Mouse (Mus musculus): Measurements from ENCODE around the gene Gbf1.

Gene Gbf1

DNA sequence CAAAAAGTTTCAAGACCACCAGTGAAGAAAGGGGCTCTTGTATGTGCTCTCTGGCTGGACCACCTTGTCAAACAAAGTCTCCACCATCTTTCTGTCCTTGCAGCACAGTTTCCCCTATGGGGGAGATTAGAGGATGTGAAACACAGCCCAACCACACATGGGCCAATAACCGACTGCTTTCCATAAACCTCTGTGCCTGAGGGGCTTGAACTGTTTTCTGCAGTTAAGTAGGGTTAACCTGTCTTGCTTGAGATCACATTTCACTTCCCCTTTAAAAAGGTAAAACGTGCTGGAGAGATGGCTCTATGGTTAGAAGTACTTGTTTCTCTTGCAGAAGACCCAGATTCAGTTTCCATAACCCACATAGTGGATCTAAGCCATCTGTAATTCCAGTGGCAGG is 87.9 kb downstream of the Gbf1 start:
- ChIA-PET POLR2A (interaction anchor here in 2 of 4 experiments (1.1 to 1.3 kb wide), 2 partner anchors 9 to 88 kb away, joined by 3 read pairs; partner anchors contain the start of gene Gbf1 (in 1 of the 2)), CTCF (no interaction called here)

DNA sequence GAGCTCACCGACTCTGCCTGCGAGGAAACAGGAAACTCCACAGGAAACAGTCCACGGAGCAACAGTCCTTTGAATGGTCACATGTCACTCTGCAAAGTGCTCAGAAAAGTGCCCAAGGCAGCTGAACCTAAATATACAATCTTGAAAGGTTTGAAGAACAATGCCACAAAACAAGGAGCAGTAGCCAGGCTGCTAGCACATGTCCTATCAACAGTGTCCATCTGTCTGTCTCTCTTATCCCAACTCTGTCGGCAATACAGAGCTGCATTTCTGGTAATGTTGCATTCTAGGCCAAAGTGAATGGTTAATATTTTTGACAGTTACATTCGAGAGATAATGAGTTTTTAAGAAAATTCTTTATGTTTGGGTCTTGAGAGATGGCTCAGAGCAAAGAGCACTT is 90.1 kb downstream of the Gbf1 start:
- ChIA-PET CTCF (interaction anchor here in 3 of 4 experiments (0.6 to 1.1 kb wide), 4 partner anchors 12 to 429 kb away, joined by 3 to 11 read pairs (median 6); no protein-coding TSS in a partner anchor), POLR2A (interaction anchor here in 2 of 4 experiments (0.6 to 1.2 kb wide), 4 partner anchors 14 to 416 kb away, joined by 3 to 5 read pairs (median 3); no protein-coding TSS in a partner anchor)

DNA sequence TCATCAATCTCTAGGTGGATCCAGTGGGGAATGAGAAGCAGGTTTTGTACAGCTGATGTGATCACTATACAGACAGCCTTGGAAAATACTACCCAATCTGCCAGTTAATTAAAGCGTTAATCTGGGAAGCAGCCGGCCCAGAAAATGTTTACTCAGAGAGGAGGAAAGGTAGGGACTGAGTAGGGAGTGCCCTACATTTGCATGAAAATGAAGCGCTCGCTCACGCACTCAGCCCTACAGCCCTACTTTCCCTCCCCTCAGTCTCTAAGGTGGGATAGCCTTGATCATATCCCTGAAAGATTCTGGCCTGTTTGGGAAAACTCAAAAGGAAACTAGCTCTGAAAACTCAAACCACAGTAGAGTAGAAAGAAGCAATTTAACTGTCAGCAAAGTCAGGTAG is 92.3 kb downstream of the Gbf1 start:
- POLR2A ChIA-PET, result interaction anchor here in 1 of 4 experiments (1.0 to 1.1 kb wide), 2 partner anchors 9 to 158 kb away, joined by 3 read pairs; no protein-coding TSS in a partner anchor
- CTCF ChIA-PET, result interaction anchor here in 2 of 4 experiments (1.0 to 1.6 kb wide), 2 partner anchors 10 to 11 kb away, joined by 3 read pairs; no protein-coding TSS in a partner anchor

DNA sequence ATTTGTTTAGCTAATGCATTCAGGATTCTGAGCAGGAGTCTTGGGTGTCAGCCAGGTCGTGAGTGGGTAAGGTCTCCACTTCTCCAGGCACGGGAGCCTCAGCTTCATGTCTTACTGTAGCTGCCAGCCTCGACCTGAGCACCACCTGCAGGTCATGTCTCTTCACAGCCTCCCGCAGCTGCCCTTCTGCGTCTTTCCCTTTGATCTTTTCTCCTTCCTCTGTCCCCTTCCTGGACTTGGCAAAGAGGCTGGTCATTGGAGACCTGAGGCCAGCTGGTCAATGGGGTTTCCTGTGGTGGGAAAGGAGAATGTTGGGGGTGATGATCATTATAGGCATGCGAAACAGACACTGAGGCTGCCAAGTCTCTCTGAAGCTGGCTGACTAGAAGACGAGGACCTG is 96.7 kb downstream of the Gbf1 start:
- POLR2A ChIA-PET, result interaction anchor here in 1 of 4 experiments (1.2 to 1.7 kb wide), 2 partner anchors 9 to 11 kb away, joined by 3 to 6 read pairs; no protein-coding TSS in a partner anchor
- CTCF ChIA-PET, result interaction anchor here in 2 of 4 experiments (0.8 to 1.5 kb wide), 6 partner anchors 16 to 114 kb away, joined by 3 to 6 read pairs (median 4); no protein-coding TSS in a partner anchor

DNA sequence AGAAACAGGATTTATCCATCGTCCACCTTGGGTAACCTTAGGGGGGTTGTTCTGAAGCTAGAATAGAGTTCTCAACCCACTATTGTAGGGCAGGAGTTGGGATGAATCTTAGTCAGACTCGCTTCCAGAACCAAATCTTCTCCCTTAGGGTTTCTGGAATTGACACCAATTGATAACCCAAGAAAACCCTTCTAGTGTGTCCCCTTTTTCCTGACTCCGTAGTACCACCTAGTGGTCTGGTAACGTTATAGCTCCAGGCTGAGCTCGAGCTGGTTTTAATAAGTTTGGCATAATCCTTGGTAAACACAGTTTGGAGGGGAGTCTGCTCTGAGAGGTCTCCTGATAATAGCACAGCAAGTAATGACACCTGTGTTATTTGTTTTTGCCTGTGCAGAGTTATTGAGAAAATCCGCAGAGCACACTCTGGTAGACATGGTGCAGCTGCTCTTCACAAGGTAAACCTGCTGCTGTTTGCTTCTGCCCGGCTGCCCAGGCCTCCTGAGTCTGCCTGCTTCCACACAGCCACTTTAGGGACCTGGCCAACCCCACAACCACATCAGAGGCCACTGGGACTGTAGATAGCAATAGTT is 101.9 kb downstream of the Gbf1 start:
- CTCF ChIA-PET, result interaction anchor here (0.5 to 5.1 kb wide), 53 partner anchors 9 to 645 kb away, joined by 3 to 67 read pairs (median 4); partner anchors contain the start of genes Elovl3 (in 1 of the 4), Gbf1 (in 1 of the 4), Nfkb2 (in 1 of the 4) and Pitx3 (in 1 of the 4)
- POLR2A ChIA-PET, result interaction anchor here in 3 of 4 experiments (0.6 to 2.0 kb wide), 8 partner anchors 9 to 169 kb away, joined by 3 to 6 read pairs (median 4); no protein-coding TSS in a partner anchor

DNA sequence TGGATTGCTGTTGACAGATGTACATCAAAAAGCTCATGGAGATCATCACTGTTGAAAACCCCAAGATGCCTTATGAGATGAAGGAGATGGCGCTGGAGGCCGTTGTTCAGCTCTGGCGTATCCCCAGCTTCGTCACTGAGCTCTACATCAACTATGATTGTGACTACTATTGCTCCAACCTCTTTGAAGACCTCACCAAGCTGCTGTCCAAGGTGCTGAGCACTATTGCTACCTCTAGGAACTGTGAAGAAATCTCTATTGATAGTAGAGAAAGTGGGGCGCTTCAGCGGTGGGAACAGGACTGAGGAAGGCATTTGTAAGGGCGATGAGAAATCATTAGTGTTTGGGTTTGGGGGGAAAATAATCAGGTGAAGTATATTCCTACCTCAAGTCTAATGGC is 112.5 kb downstream of the Gbf1 start:
- CTCF ChIA-PET, result interaction anchor here in 3 of 4 experiments (0.9 to 1.3 kb wide), 4 partner anchors 10 to 18 kb away, joined by 3 to 4 read pairs (median 4); no protein-coding TSS in a partner anchor
- POLR2A ChIA-PET, result interaction anchor here in 2 of 4 experiments (1.2 to 2.1 kb wide), 3 partner anchors 11 to 112 kb away, joined by 4 to 6 read pairs (median 4); partner anchors contain the start of genes Gbf1 (in 1 of the 2) and Nfkb2 (in 1 of the 2)

DNA sequence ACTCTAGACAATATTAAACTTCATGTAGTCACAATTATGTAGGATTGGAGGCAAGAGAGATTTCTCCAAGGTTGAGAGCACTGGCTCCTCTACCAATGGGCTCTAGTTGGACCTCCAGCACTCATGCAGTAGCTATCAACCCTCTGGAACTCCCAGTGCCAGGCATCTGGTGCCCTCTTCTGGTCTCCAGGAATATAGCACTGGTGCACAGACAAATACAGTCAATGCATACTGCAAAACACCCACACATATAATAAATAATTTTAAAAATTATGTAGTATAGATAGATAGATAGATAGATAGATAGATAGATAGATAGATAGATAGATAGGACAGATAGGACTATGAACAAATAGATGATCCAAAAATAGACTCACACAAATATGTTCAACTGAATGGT is 123.0 kb downstream of the Gbf1 start:
- CTCF ChIA-PET, result interaction anchor here (0.5 to 4.8 kb wide), 47 partner anchors 9 to 433 kb away, joined by 3 to 66 read pairs (median 4); partner anchors contain the start of genes Elovl3 (in 2 of the 4), Nfkb2 (in 2 of the 4), Actr1a (in 1 of the 4) and Fbxl15 (in 1 of the 4)
- POLR2A ChIA-PET, result interaction anchor here in 2 of 4 experiments (0.8 to 1.8 kb wide), 9 partner anchors 10 to 199 kb away, joined by 3 to 8 read pairs (median 3); partner anchors contain the start of genes Nolc1 (in 1 of the 2) and Sufu (in 1 of the 2)

DNA sequence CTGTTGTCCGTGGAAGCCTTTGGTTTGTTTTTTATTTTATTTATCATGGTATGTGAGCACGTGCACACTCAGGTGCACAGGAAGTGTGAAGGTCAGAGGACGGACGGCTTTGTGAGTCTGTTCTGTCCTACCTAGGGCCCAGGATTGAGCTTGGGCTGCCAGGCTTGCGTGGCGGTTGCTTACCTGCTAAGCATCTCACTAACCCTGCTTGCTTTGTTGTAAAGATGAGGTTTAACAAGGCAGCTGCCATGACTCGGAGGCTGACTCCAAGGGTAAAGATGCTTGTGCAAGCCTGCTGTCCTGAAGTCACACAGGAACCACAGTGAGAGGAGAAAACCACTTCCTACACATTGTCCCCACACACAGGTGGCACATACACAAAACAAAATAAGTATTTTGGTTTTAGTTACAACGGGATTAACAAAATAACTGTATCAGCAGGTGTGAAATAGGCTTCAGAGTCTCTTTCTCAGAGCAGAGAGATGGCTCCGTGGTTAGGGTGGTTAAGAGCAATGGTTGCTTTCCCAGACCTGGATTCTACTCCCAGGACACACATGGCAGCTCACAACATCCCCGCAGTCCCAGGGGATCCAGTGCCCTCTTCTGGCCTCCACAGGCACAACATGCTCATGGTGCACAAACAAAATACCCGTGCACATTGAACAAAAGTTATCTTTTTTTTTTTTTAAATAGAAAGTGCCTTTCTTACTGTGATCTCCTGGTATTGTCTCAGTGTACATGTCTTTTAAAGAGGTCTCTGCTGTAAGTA is 130.0 kb downstream of the Gbf1 start:
- ChIA-PET POLR2A (interaction anchor here in 3 of 4 experiments (0.7 to 1.3 kb wide), 8 partner anchors 20 to 147 kb away, joined by 3 read pairs; partner anchors contain the start of gene Nfkb2 (in 1 of the 3)), CTCF (interaction anchor here (0.5 to 2.8 kb wide), 36 partner anchors 8 to 412 kb away, joined by 3 to 32 read pairs (median 4); partner anchors contain the start of genes Nfkb2 (in 2 of the 4), Elovl3 (in 1 of the 4), Fbxl15 (in 1 of the 4) and Gbf1 (in 1 of the 4))

DNA sequence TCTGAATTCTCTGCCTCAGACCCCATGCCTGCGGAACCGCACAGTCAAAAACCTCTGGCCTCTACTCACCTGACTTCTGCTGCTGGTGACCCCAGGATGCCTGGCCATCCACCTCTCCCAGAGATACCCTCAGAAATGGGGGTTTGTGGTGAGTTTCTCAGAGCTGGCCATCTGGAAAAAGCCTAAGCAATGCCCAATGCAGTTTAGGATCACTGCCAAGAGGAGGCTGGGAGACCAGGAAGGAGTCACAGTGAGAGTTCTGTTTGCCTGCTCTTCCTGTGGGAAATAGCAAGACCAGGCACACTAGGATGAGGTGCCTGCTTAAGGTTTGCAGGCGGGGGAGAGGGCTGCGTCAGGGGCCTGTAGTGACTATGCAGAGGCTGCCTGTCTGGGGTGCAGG is 132.4 kb downstream of the Gbf1 start:
- POLR2A ChIA-PET, result interaction anchor here in 1 of 4 experiments (1.1 to 1.3 kb wide), 2 partner anchors 16 to 28 kb away, joined by 3 to 4 read pairs; no protein-coding TSS in a partner anchor
- CTCF ChIA-PET, result interaction anchor here in 2 of 4 experiments (0.8 to 1.6 kb wide), 4 partner anchors 9 to 149 kb away, joined by 3 to 5 read pairs (median 4); partner anchors contain the start of gene Nfkb2 (in 1 of the 2)

DNA sequence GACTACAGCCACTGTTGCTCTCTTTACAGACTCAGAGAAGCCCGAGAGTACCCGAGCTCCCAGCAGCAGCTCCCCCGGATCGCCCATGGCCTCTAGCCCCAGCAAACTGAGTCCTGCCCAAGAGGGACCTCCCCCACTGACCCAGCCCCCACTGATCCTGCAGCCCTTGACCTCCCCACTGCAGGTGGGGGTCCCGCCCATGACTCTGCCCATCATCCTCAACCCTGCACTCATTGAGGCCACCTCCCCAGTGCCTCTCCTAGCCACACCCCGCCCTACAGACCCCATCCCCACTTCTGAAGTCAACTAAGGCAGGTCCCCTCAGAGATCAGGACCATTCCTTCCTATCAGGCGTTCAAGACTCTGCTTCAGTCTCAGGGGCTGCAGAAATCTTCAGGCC is 133.3 kb downstream of the Gbf1 start:
- ChIA-PET CTCF (interaction anchor here (0.6 to 1.6 kb wide), 6 partner anchors 18 to 214 kb away, joined by 3 to 12 read pairs (median 4); partner anchors contain the start of gene Nfkb2 (in 2 of the 4)), POLR2A (interaction anchor here in 1 of 4 experiments (0.8 to 1.4 kb wide), 4 partner anchors 11 to 128 kb away, joined by 3 read pairs; no protein-coding TSS in a partner anchor)

DNA sequence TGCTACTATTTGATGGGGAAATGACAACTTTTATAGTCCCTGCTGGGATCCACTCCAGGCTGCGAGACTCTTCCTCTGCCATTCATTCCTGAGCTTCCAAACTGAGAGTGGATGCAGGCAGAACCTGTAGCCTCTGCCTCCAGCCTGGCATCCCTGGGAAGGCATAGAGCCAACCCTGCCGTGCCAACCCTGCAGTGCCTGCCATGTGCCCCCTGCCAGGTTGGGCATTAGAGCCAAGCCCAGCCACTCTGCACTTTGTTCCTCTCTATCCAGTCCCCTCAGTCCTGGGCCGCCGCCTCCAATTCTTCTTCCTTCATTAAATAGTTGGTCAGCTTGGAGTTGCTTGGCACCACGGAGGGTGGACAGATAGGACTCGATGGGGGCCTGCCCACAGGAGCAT is 133.7 kb downstream of the Gbf1 start:
- ChIA-PET POLR2A (interaction anchor here in 1 of 4 experiments (1.2 to 1.4 kb wide), 2 partner anchors 39 to 129 kb away, joined by 3 read pairs; no protein-coding TSS in a partner anchor), CTCF (interaction anchor here (0.6 to 1.6 kb wide), 5 partner anchors 18 to 214 kb away, joined by 3 to 12 read pairs (median 5); partner anchors contain the start of gene Nfkb2 (in 2 of the 4))

DNA sequence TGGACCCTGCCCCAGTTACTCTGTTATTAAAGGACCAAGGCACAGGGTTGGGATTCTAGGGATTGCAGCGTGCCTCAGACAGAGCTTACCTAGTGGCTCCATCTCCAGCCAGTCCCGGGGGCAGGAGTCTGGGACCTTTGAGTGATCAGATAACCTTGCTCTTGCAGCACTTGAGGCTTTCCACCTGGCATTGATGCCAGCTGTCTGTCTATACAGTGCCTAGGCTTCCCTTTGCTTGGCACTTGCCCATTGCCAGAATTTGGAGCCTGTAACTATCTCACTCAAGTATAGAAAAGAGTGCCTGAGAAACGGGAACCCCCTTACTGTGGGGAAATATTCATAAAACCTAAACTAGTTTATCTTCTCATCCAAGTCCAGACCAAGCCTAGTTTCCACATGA is 134.6 kb downstream of the Gbf1 start:
- CTCF ChIA-PET, result interaction anchor here (0.6 to 2.2 kb wide), 5 partner anchors 12 to 152 kb away, joined by 3 to 10 read pairs (median 4); no protein-coding TSS in a partner anchor
- POLR2A ChIA-PET, result interaction anchor here in 1 of 4 experiments (1.2 kb wide), 1 partner anchor 130 kb away, joined by 3 read pairs; no protein-coding TSS in a partner anchor

DNA sequence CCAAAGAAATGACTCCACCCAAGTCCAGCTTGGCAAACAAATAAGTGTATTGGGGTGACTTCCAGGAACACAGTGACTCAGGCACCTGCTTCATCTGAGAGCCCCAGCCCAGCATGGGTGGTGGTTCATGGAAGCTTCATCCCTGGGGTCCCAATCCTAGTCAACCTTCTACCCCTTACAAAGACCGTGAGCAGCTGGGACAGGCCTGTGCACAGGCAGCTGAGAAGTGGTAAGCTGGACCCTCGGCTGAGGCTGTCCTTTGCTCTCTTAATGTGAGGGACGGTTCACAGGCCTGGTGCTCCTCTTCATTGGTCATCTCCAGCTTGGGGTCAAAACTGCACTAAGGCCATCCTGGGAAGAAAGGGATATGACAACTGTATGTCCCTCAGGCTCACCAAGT is 135.3 kb downstream of the Gbf1 start:
- POLR2A ChIA-PET, result no interaction called here
- CTCF ChIA-PET, result interaction anchor here in 3 of 4 experiments (0.8 to 2.2 kb wide), 5 partner anchors 13 to 152 kb away, joined by 3 to 10 read pairs (median 3); no protein-coding TSS in a partner anchor

DNA sequence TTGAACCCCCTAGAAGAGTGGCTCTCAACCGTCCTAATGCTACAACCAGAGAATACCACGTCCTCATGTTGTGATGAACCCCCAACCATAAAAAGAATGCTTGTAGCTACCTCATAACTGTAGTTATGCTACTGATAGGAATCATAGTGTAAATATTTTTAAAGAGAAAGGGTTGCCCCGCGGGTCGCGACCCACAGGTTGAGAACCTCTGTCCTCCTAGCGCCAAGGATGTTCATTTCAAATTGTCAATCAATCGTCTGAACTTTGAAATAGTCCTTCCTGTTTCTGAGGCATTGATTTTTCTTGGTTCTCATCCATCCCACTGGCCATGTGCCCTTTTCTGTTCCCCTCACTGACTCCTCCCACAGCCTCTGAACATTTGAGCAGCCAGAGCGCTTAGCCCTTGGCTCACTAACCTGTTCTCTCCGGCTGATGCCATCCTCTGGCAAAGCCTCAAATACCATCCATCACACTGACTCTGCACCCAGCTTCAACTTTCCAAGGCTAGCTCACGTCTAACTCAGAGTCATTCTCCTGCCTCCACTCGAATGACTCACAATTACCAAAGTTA is 138.3 kb downstream of the Gbf1 start:
- POLR2A ChIA-PET, result interaction anchor here in 1 of 4 experiments (0.9 kb wide), 1 partner anchor 80 kb away, joined by 3 read pairs; no protein-coding TSS in a partner anchor

DNA sequence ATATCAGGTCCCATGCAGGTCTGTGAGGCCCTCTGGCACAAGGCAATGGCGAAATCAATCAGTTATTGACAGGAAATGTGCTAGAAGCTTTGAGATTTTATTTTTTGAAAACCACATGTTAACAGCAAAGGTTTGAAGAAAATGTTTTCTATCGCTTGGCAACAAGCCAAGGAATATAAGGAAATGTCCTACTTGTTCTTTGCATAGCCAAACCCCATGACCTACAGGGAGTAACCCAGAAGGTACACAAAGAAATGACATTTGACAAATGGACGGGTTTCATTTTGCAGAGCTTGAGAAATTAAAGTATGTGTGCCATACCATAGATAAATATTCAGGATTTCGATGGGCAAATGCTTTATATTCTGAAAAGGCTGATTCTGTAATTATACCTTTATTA is 144.6 kb downstream of the Gbf1 start:
- ChIA-PET CTCF (no interaction called here), POLR2A (interaction anchor here in 1 of 4 experiments (0.6 to 1.1 kb wide), 2 partner anchors 33 to 98 kb away, joined by 3 read pairs; no protein-coding TSS in a partner anchor)

More for the DNA sequence above, 138.3 kb downstream of the Gbf1 start:
- CTCF ChIA-PET, result interaction anchor here in 1 of 4 experiments (0.9 to 1.4 kb wide), 2 partner anchors 36 to 470 kb away, joined by 3 read pairs; no protein-coding TSS in a partner anchor

DNA sequence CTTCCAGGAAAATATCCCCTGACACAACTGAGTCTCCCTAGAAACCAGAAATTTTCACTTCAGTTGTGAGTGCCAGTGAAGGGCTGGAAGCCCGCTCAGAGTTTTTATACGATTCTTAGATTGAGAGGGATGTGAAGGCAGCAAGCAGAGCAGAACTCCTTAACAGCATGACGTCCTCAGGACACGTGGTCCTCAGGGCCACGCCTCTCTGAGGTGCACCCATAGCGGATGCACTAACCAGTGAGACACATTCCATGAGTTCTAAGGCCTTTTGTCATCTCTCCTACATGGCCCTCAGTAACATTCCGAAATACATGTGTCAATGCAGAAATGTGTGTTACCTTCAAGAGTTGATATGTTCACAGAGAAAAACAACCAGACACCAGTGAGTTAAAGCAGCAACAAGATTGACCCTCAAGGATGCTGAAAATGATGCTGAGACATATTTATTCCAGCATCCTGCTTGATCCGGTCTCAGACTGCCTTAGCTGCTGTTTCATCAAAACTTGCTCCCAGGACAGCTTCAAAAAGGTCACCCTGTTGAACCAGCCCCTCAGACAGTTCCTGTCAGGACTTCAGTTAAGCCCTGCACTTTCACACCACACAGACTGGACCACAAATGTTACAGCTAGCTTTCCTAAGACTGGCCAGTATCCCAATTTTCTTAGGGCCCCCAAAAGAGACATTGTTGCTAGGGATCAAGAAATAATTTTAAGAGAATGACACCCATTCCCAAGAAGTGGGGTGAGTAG is 148.2 kb downstream of the Gbf1 start:
- POLR2A ChIA-PET, result interaction anchor here in 2 of 4 experiments (0.7 to 1.4 kb wide), 3 partner anchors 17 to 26 kb away, joined by 3 to 5 read pairs (median 5); no protein-coding TSS in a partner anchor
- CTCF ChIA-PET, result interaction anchor here in 1 of 4 experiments (0.6 kb wide), 1 partner anchor 667 kb away, joined by 4 read pairs; no protein-coding TSS in a partner anchor

Data from embryonic stem cell, embryonic (primary cell).